Mouse (Mus musculus): ENCODE data around the gene Them5.

GRCm38 (mm10) chr3:94375146-94375545, 33.2 kb downstream of the Them5 start:
- no peak for TF ChIP-seq MAX (IDR thresholded peaks at IDR 0.05)
- no peak for TF ChIP-seq CTCF (IDR thresholded peaks at IDR 0.05; ENCODE audit: control insufficient read depth, insufficient read depth, insufficient read length)
- no peak for TF ChIP-seq USF1 (IDR thresholded peaks at IDR 0.05; ENCODE audit: low read depth)
- no peak for TF ChIP-seq MYOG (IDR thresholded peaks at IDR 0.05; ENCODE audit: control insufficient read depth, extremely low read depth, insufficient read length)
- no peak for TF ChIP-seq CEBPB (IDR thresholded peaks at IDR 0.05; ENCODE audit: low read depth)
- no peak for TF ChIP-seq MYOD1 (IDR thresholded peaks at IDR 0.05; ENCODE audit: control insufficient read depth, insufficient read length, low read depth)

All from C2C12 (cell line).